Mouse (Mus musculus): ENCODE measurements around the gene Tm9sf2. TPM values are rescaled to one million over a fixed set of nuclear protein-coding genes. Genes with fewer than 3 reads are reported as not detected.
A peak's percentile ranks its signal among the peaks of the same experiment; 100 is the strongest.
"Not testable (repeated sequence)": the region's sequence is repeated elsewhere in the genome, so short reads cannot be mapped to it uniquely, and the experiment has no call there.

Gene Tm9sf2
- polyA plus RNA-seq, 1 experiment from 2014 or later = 115 TPM

GRCm38 (mm10) chr14:122074360-122074759 is 32.5 kb upstream of the Tm9sf2 start:
- Histone ChIP-seq H3K4me2 (replicated peaks) (no peak overlapping the region), H3K9ac (replicated peaks) (no peak overlapping the region), H3K36me3 (no peaks in the 10 kb centered on the region), H3K27ac (replicated peaks) (no peak overlapping the region), H3K4me1 (no peaks in the 10 kb centered on the region), H3K27me3 (no peaks in the 10 kb centered on the region), H3K9me3 (no peaks in the 10 kb centered on the region), H3K4me3 (no peak overlapping the region)
- ATAC-seq (replicated peaks) = no peak
- 78% methylated on average over 10 of the region's 10 CpGs for WGBS

GRCm38 (mm10) chr14:122075485-122076200 is 31.2 kb upstream of the Tm9sf2 start:
- Histone ChIP-seq H3K27ac (replicated peaks) (no peak overlapping the region), H3K9ac (replicated peaks) (no peak overlapping the region), H3K36me3 (no peaks in the 10 kb centered on the region), H3K4me2 (replicated peaks) (no peak overlapping the region), H3K4me1 (no peaks in the 10 kb centered on the region), H3K9me3 (no peaks in the 10 kb centered on the region), H3K4me3 (no peak overlapping the region), H3K27me3 (no peaks in the 10 kb centered on the region)
- ATAC-seq (replicated peaks) = no peak
- WGBS = 90% methylated on average over 21 of the region's 21 CpGs

GRCm38 (mm10) chr14:122077017-122077416 is 29.8 kb upstream of the Tm9sf2 start:
- no peaks in the 10 kb centered on the region for H3K27me3 ChIP-seq
- 80% methylated on average over 3 of the region's 3 CpGs for WGBS
- no peaks in the 10 kb centered on the region for H3K36me3 ChIP-seq
- H3K27ac ChIP-seq (replicated peaks) = no peak overlapping the region
- no peak for ATAC-seq (replicated peaks)
- no peak overlapping the region for H3K4me2 ChIP-seq (replicated peaks)
- no peak overlapping the region for H3K4me3 ChIP-seq
- H3K9ac ChIP-seq (replicated peaks) = no peak overlapping the region
- no peaks in the 10 kb centered on the region for H3K9me3 ChIP-seq
- no peaks in the 10 kb centered on the region for H3K4me1 ChIP-seq

- no peak overlapping the region for H3K4me2 ChIP-seq (replicated peaks)
- WGBS = 43% methylated on average over 6 of the region's 6 CpGs
- ATAC-seq (replicated peaks) = no peak
- no peaks in the 10 kb centered on the region for H3K4me1 ChIP-seq
- no peaks in the 10 kb centered on the region for H3K9me3 ChIP-seq
- no peak overlapping the region for H3K4me3 ChIP-seq
- no peak overlapping the region for H3K27ac ChIP-seq (replicated peaks)
- H3K36me3 ChIP-seq = no peaks in the 10 kb centered on the region
- no peaks in the 10 kb centered on the region for H3K27me3 ChIP-seq
- no peak overlapping the region for H3K9ac ChIP-seq (replicated peaks)
These were observed 27.4 kb upstream of the Tm9sf2 start for GRCm38 (mm10) chr14:122079428-122079827.

- H3K9me3 ChIP-seq = no peaks in the 10 kb centered on the region
- H3K27ac ChIP-seq (replicated peaks) = no peak overlapping the region
- ATAC-seq (replicated peaks) = no peak
- H3K36me3 ChIP-seq = no peaks in the 10 kb centered on the region
- H3K4me1 ChIP-seq = no peaks in the 10 kb centered on the region
- no peak overlapping the region for H3K4me3 ChIP-seq
- no peak overlapping the region for H3K9ac ChIP-seq (replicated peaks)
- WGBS = 76% methylated on average over 5 of the region's 5 CpGs
- H3K4me2 ChIP-seq (replicated peaks) = no peak overlapping the region
- H3K27me3 ChIP-seq = no peaks in the 10 kb centered on the region
These were observed 26.9 kb upstream of the Tm9sf2 start for GRCm38 (mm10) chr14:122079921-122080320.

GRCm38 (mm10) chr14:122081308-122081707 is 25.5 kb upstream of the Tm9sf2 start:
- Histone ChIP-seq H3K4me3 (no peak overlapping the region), H3K27me3 (no peaks in the 10 kb centered on the region), H3K27ac (replicated peaks) (no peak overlapping the region), H3K36me3 (no peaks in the 10 kb centered on the region), H3K9ac (replicated peaks) (no peak overlapping the region), H3K4me1 (no peaks in the 10 kb centered on the region), H3K9me3 (no peaks in the 10 kb centered on the region), H3K4me2 (replicated peaks) (no peak overlapping the region)
- no peak for ATAC-seq (replicated peaks)
- whole genome bisulfite sequencing = 52% methylated on average over 3 of the region's 3 CpGs

- Histone ChIP-seq H3K27ac (replicated peaks) (no peak overlapping the region), H3K4me1 (no peaks in the 10 kb centered on the region), H3K27me3 (no peaks in the 10 kb centered on the region), H3K36me3 (no peaks in the 10 kb centered on the region), H3K4me3 (no peak overlapping the region), H3K9me3 (no peaks in the 10 kb centered on the region), H3K9ac (replicated peaks) (no peak overlapping the region), H3K4me2 (replicated peaks) (no peak overlapping the region)
- 88% methylated on average over 7 of the region's 7 CpGs for WGBS
- ATAC-seq (replicated peaks) = no peak
These were observed 23.3 kb upstream of the Tm9sf2 start for GRCm38 (mm10) chr14:122083499-122083898.

- Histone ChIP-seq H3K27ac (replicated peaks) (no peak overlapping the region), H3K4me1 (no peaks in the 10 kb centered on the region), H3K36me3 (no peaks in the 10 kb centered on the region), H3K4me2 (replicated peaks) (no peak overlapping the region), H3K9ac (replicated peaks) (no peak overlapping the region), H3K27me3 (no peaks in the 10 kb centered on the region), H3K9me3 (no peaks in the 10 kb centered on the region), H3K4me3 (no peak overlapping the region)
- WGBS = 87% methylated on average over 5 of the region's 5 CpGs
- no peak for ATAC-seq (replicated peaks)
These were observed 18.9 kb upstream of the Tm9sf2 start for GRCm38 (mm10) chr14:122087956-122088355.

- 86% methylated on average over 4 of the region's 4 CpGs for WGBS
- no peaks in the 10 kb centered on the region for H3K27me3 ChIP-seq
- H3K4me1 ChIP-seq = no peaks in the 10 kb centered on the region
- no peak overlapping the region for H3K9ac ChIP-seq (replicated peaks)
- H3K4me3 ChIP-seq = no peak overlapping the region
- H3K4me2 ChIP-seq (replicated peaks) = no peak overlapping the region
- no peaks in the 10 kb centered on the region for H3K36me3 ChIP-seq
- H3K27ac ChIP-seq (replicated peaks) = no peak overlapping the region
- ATAC-seq (replicated peaks) = no peak
- H3K9me3 ChIP-seq = no peaks in the 10 kb centered on the region
These were observed 14.5 kb upstream of the Tm9sf2 start for GRCm38 (mm10) chr14:122092363-122092762.

GRCm38 (mm10) chr14:122096331-122096730 is 10.5 kb upstream of the Tm9sf2 start:
- H3K36me3 ChIP-seq = no peaks in the 10 kb centered on the region
- H3K4me1 ChIP-seq = no peaks in the 10 kb centered on the region
- H3K4me2 ChIP-seq (replicated peaks) = no peak overlapping the region
- ATAC-seq (replicated peaks) = no peak
- H3K9me3 ChIP-seq = no peaks in the 10 kb centered on the region
- H3K27ac ChIP-seq (replicated peaks) = no peak overlapping the region
- no peak overlapping the region for H3K4me3 ChIP-seq
- H3K27me3 ChIP-seq = no peaks in the 10 kb centered on the region
- 96% methylated on average over 11 of the region's 11 CpGs for WGBS
- H3K9ac ChIP-seq (replicated peaks) = no peak overlapping the region

- WGBS = 86% methylated on average over 4 of the region's 4 CpGs
- Histone ChIP-seq H3K4me1 (peaks cover 3% of the 10 kb centered on the region), H3K4me3 (no peak overlapping the region), H3K9ac (replicated peaks) (no peak overlapping the region), H3K27ac (replicated peaks) (no peak overlapping the region), H3K36me3 (no peaks in the 10 kb centered on the region), H3K9me3 (no peaks in the 10 kb centered on the region), H3K27me3 (no peaks in the 10 kb centered on the region), H3K4me2 (replicated peaks) (no peak overlapping the region)
- ATAC-seq (replicated peaks) = no peak
These were observed 7.3 kb upstream of the Tm9sf2 start for GRCm38 (mm10) chr14:122099584-122099983.

GRCm38 (mm10) chr14:122101890-122102289 is 4.9 kb upstream of the Tm9sf2 start:
- not testable (repeated sequence) for ATAC-seq (replicated peaks); H3K36me3 ChIP-seq
- 83% methylated on average over 9 of the region's 9 CpGs for WGBS

GRCm38 (mm10) chr14:122104881-122105280 is 2.0 kb upstream of the Tm9sf2 start:
- ATAC-seq (replicated peaks) = peak; percentile 94
- peak overlapping the region; percentile 81 for H3K27ac ChIP-seq (replicated peaks)
- H3K36me3 ChIP-seq = no peaks in the 10 kb centered on the region
- H3K9ac ChIP-seq (replicated peaks) = peak overlapping the region; percentile 37
- H3K9me3 ChIP-seq = no peaks in the 10 kb centered on the region
- peak overlapping the region; percentile 43 for H3K4me3 ChIP-seq
- H3K4me1 ChIP-seq = peaks cover 39% of the 10 kb centered on the region
- H3K4me2 ChIP-seq (replicated peaks) = peak overlapping the region; percentile 50
- WGBS = under 1% methylated on average over 24 of the region's 24 CpGs
- no peaks in the 10 kb centered on the region for H3K27me3 ChIP-seq

More at GRCm38 (mm10) chr14:122101890-122102289, 4.9 kb upstream of the Tm9sf2 start:
- H3K9me3 ChIP-seq; H3K4me2 ChIP-seq (replicated peaks); H3K27ac ChIP-seq (replicated peaks); H3K4me3 ChIP-seq; H3K9ac ChIP-seq (replicated peaks); H3K27me3 ChIP-seq: not testable (repeated sequence)
- peaks cover 16% of the 10 kb centered on the region for H3K4me1 ChIP-seq

Measured in forebrain, embryonic 15.5 days (tissue).